Mouse (Mus musculus) spleen, adult 2 months (tissue): ENCODE data around the gene Gm5152. TPM values are rescaled to one million over a fixed set of nuclear protein-coding genes. Genes with fewer than 3 reads are reported as not detected.
"Not testable (repeated sequence)": the region's sequence is repeated elsewhere in the genome, so short reads cannot be mapped to it uniquely, and the experiment has no call there.

Experiments
- DNase-seq, 2 experiments: peaks; one replicate each; pipeline versions ENCODE4 v3.0.0 to v3.0.0-alpha.2; 2012 to 2021; ENCODE audit warnings: low spot score in 2 of 2, low read depth in 1 of 2
- H3K27ac ChIP-seq: fragments of 200-500 bp; 2 replicates; pipeline ENCODE4 v1.5.1; 2012; ENCODE audit warnings: low read length, inconsistent platforms; ENCODE audit not compliant: insufficient read depth
- H3K27me3 ChIP-seq: fragments of 200-500 bp; 2 replicates; pipeline ENCODE4 v1.6.1; 2012; ENCODE audit warnings: mild to moderate bottlenecking, moderate library complexity, low read length, inconsistent platforms; ENCODE audit not compliant: control insufficient read depth, insufficient read depth
- H3K36me3 ChIP-seq: fragments of 200-500 bp; 2 replicates; pipeline ENCODE4 v1.6.1; 2012; ENCODE audit warnings: mild to moderate bottlenecking, low read length, inconsistent platforms; ENCODE audit not compliant: control insufficient read depth, insufficient read depth
- H3K4me1 ChIP-seq: fragments of 200-500 bp; 2 replicates; pipeline ENCODE4 v1.6.1; 2011; ENCODE audit warnings: inconsistent platforms; ENCODE audit not compliant: control insufficient read depth, insufficient read depth, insufficient read length
- H3K4me3 ChIP-seq: fragments of 200-500 bp; 2 replicates; pipeline ENCODE4 v1.5.1; 2011; ENCODE audit warnings: mild to moderate bottlenecking, inconsistent platforms; ENCODE audit not compliant: insufficient read depth, insufficient read length; ENCODE audit errors: extremely low read depth
- CTCF ChIP-seq: fragments of 200-500 bp; IDR thresholded peaks from 2 replicates; pipeline ENCODE4 v1.5.1; 2011; ENCODE audit warnings: mild to moderate bottlenecking, inconsistent platforms; ENCODE audit not compliant: insufficient read depth, insufficient read length, insufficient replicate concordance; ENCODE audit errors: extremely low read depth
- POLR2A ChIP-seq: fragments of 200-500 bp; IDR thresholded peaks from 2 replicates; pipeline ENCODE4 v1.6.1; 2011; ENCODE audit warnings: low read depth, low read length, inconsistent platforms
- WGBS: fragments of 180-500 bp; shearing (Covaris S2); methylation state at CpG from one replicate; pipeline ENCODE4 v1.1.7; 2018; 5-methylcytosine and 5-hydroxymethylcytosine counted together
- polyA plus RNA-seq: library from polyadenylated mRNA; depleted of rRNA; stranded (reverse); fragments of >200 nt; gene quantifications from 2 replicates; pipeline ENCODE4 v1.2.3, GENCODE M21; 2012; rRNA removed

Gm5152 gene
- not detected in 2 replicates for polyA plus RNA-seq

- WGBS, result no CpG with 5 or more reads among the region's 1 CpGs
- H3K4me1 ChIP-seq, H3K27me3 ChIP-seq, H3K36me3 ChIP-seq, H3K4me3 ChIP-seq, H3K27ac ChIP-seq, DNase-seq: not testable (repeated sequence)
Observed at GRCm38 (mm10) chr5:10246426-10246825, at the start of gene Gm5152. Gm5152 (minus strand) TSS chr5:10246526.

GRCm38 (mm10) chr5:10254768-10255167, 8.4 kb upstream of the Gm5152 start:
- DNase-seq, H3K4me3 ChIP-seq, H3K27me3 ChIP-seq, H3K4me1 ChIP-seq, H3K27ac ChIP-seq, H3K36me3 ChIP-seq: not testable (repeated sequence)
- 90% methylated on average over 1 of the region's 1 CpGs for WGBS

GRCm38 (mm10) chr5:10245770-10246169, 556 bp downstream of the Gm5152 start:
- H3K27me3 ChIP-seq, DNase-seq: not testable (repeated sequence)

GRCm38 (mm10) chr5:10240436-10240835, 5.9 kb downstream of the Gm5152 start:
- H3K27ac ChIP-seq, H3K36me3 ChIP-seq: not testable (repeated sequence)

More at GRCm38 (mm10) chr5:10245770-10246169, 556 bp downstream of the Gm5152 start:
- H3K4me1 ChIP-seq, H3K4me3 ChIP-seq, H3K27ac ChIP-seq, H3K36me3 ChIP-seq: not testable (repeated sequence)

GRCm38 (mm10) chr5:10220317-10220716, 26.0 kb downstream of the Gm5152 start:
- Histone ChIP-seq H3K27me3 (no peaks in the 10 kb centered on the region), H3K27ac (no peak overlapping the region), H3K36me3 (no peaks in the 10 kb centered on the region), H3K4me1 (no peaks in the 10 kb centered on the region), H3K4me3 (no peak overlapping the region)
- no peak for TF ChIP-seq CTCF
- no peak for TF ChIP-seq POLR2A
- DNase-seq, result no peak

More at GRCm38 (mm10) chr5:10240436-10240835, 5.9 kb downstream of the Gm5152 start:
- not testable (repeated sequence) for H3K4me1 ChIP-seq, H3K4me3 ChIP-seq, H3K27me3 ChIP-seq, DNase-seq
- 84% methylated on average over 3 of the region's 3 CpGs for WGBS

- TF ChIP-seq POLR2A (no peak), CTCF (no peak)
- no peak overlapping the region for H3K4me3 ChIP-seq
- no peak overlapping the region for H3K27ac ChIP-seq
- no peaks in the 10 kb centered on the region; the same call in 1 of the 2 replicates for H3K27me3 ChIP-seq
- WGBS, result 96% methylated on average over 1 of the region's 1 CpGs
- no peaks in the 10 kb centered on the region for H3K36me3 ChIP-seq
- DNase-seq, result no peak
- H3K4me1 ChIP-seq, result no peaks in the 10 kb centered on the region
Observed at GRCm38 (mm10) chr5:10203067-10203466, 43.3 kb downstream of the Gm5152 start.

- Histone ChIP-seq H3K27me3 (no peaks in the 10 kb centered on the region), H3K36me3 (no peaks in the 10 kb centered on the region), H3K4me1 (no peaks in the 10 kb centered on the region), H3K4me3 (no peak overlapping the region), H3K27ac (no peak overlapping the region)
- no peak for DNase-seq
- 69% methylated on average over 1 of the region's 1 CpGs for WGBS
- TF ChIP-seq POLR2A, result no peak
- no peak for TF ChIP-seq CTCF
Observed at GRCm38 (mm10) chr5:10196880-10197279, 49.4 kb downstream of the Gm5152 start.
